Mouse (Mus musculus) embryonic fibroblast, embryonic 13.5 days (primary cell): ENCODE measurements around the gene Dzank1.

Experiments used
- CTCF ChIP-seq: IDR thresholded peaks from 2 replicates; pipeline ENCODE4 v1.5.1; 2011; ENCODE audit warnings: mild to moderate bottlenecking, control low read depth, low read length, moderate library complexity, borderline replicate concordance; ENCODE audit not compliant: insufficient read depth
- POLR2A ChIP-seq: IDR thresholded peaks from 2 replicates; pipeline ENCODE4 v1.6.1; 2011; ENCODE audit warnings: low read depth, mild to moderate bottlenecking, control low read depth, low read length, moderate library complexity

DNA sequence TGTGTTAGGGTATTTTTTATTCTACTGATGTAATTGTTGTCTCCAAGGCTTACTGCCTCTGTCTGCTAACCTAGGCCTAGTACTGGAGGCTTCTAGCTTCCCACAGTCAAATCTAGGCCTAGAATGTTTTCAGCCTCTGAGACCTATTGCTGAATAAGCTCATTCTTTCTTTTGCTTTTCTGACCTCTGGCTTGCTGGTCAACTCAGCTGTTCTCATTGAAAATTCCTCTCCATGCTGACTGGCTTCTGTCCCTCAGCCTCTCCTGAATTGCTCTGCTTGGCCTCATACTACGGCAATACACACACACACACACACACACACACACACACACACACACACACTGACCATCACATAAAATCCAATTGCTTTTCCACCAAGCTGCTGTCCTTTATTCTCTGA, 101.5 kb downstream of the Dzank1 start:
- TF ChIP-seq CTCF (no peak), POLR2A (no peak)
